Mouse (Mus musculus) megakaryocyte, embryonic 14.5 days (primary cell): ENCODE data around the gene Sertad1.

Experiments used
- FLI1 ChIP-seq: IDR thresholded peaks from 2 replicates; pipeline ENCODE4 v1.6.1; 2012; ENCODE audit warnings: low read length, inconsistent platforms, mixed read lengths
- GATA1 ChIP-seq: IDR thresholded peaks from 3 replicates; pipeline ENCODE4 v1.6.1; 2012; ENCODE audit warnings: mixed read lengths, low read length, inconsistent platforms, borderline replicate concordance

- TF ChIP-seq FLI1 = no peak
- TF ChIP-seq GATA1 = no peak
These were observed 6.7 kb downstream of the Sertad1 start for GRCm38 (mm10) chr7:27493450-27493849.
